Mouse (Mus musculus): ENCODE data around the gene Egln3. TPM values are rescaled to one million over a fixed set of nuclear protein-coding genes. Genes with fewer than 3 reads are reported as not detected.

Egln3 gene
- total RNA-seq, 1 experiment, result 3.9 TPM

GRCm38 (mm10) chr12:54243158-54243557, 39.5 kb upstream of the Egln3 start:
- H3K9ac ChIP-seq (ENCODE audit: insufficient read depth, low read depth, low read length, poor library complexity, severe bottlenecking), result no peak overlapping the region
- no peaks in the 10 kb centered on the region for H3K9me3 ChIP-seq (ENCODE audit: control insufficient read depth, insufficient read depth, low read depth, low read length)
- H3K27ac ChIP-seq (ENCODE audit: insufficient read depth, low read depth, low read length, poor library complexity, severe bottlenecking), result no peak overlapping the region
- DNase-seq (ENCODE audit: low read depth, low spot score), result no peak
- H3K4me1 ChIP-seq (ENCODE audit: control insufficient read depth in 2 of 2, insufficient read depth in 2 of 2, low read length in 2 of 2, poor library complexity in 1 of 2), result no peaks in the 10 kb centered on the region
- no peaks in the 10 kb centered on the region for H3K36me3 ChIP-seq (ENCODE audit: control insufficient read depth, insufficient read depth, low read length, poor library complexity, severe bottlenecking)
- H3K4me3 ChIP-seq (ENCODE audit: insufficient read depth in 1 of 2, low read depth in 1 of 2, low read length in 2 of 2, poor library complexity in 1 of 2, severe bottlenecking in 1 of 2), result no peak overlapping the region
- no peak for TF ChIP-seq MAFK (IDR thresholded peaks at IDR 0.05; ENCODE audit: insufficient read depth, low read depth, low read length)
- TF ChIP-seq ZC3H11A (IDR thresholded peaks at IDR 0.05; ENCODE audit: borderline replicate concordance, low read depth, low read length), result no peak
- TF ChIP-seq ZNF384 (IDR thresholded peaks at IDR 0.05; ENCODE audit: low read depth, low read length), result no peak
- no peak for TF ChIP-seq HCFC1 (IDR thresholded peaks at IDR 0.05; ENCODE audit: borderline replicate concordance, insufficient read depth, low read length)
- no peak for TF ChIP-seq CHD2 (IDR thresholded peaks at IDR 0.05; ENCODE audit: low read depth, low read length)
- in situ Hi-C loops (cut with MboI; ENCODE audit: low sequenced_read_pairs in 2 of 2, unreplicated experiment in 2 of 2), result no loop called here

- no peak overlapping the region for H3K4me3 ChIP-seq (ENCODE audit: insufficient read depth in 1 of 2, low read depth in 1 of 2, low read length in 2 of 2, poor library complexity in 1 of 2, severe bottlenecking in 1 of 2)
- in situ Hi-C loops (cut with MboI; ENCODE audit: low sequenced_read_pairs in 2 of 2, unreplicated experiment in 2 of 2), result no loop called here
- DNase-seq (ENCODE audit: low read depth, low spot score), result no peak
- no peak overlapping the region for H3K9ac ChIP-seq (ENCODE audit: insufficient read depth, low read depth, low read length, poor library complexity, severe bottlenecking)
- TF ChIP-seq ZC3H11A (IDR thresholded peaks at IDR 0.05; ENCODE audit: borderline replicate concordance, low read depth, low read length) (no peak), ZNF384 (IDR thresholded peaks at IDR 0.05; ENCODE audit: low read depth, low read length) (no peak), MAFK (IDR thresholded peaks at IDR 0.05; ENCODE audit: insufficient read depth, low read depth, low read length) (no peak), CHD2 (IDR thresholded peaks at IDR 0.05; ENCODE audit: low read depth, low read length) (no peak), HCFC1 (IDR thresholded peaks at IDR 0.05; ENCODE audit: borderline replicate concordance, insufficient read depth, low read length) (no peak)
- H3K36me3 ChIP-seq (ENCODE audit: control insufficient read depth, insufficient read depth, low read length, poor library complexity, severe bottlenecking), result no peaks in the 10 kb centered on the region
- H3K9me3 ChIP-seq (ENCODE audit: control insufficient read depth, insufficient read depth, low read depth, low read length), result no peaks in the 10 kb centered on the region
- H3K27ac ChIP-seq (ENCODE audit: insufficient read depth, low read depth, low read length, poor library complexity, severe bottlenecking), result no peak overlapping the region
- no peaks in the 10 kb centered on the region for H3K4me1 ChIP-seq (ENCODE audit: control insufficient read depth in 2 of 2, insufficient read depth in 2 of 2, low read length in 2 of 2, poor library complexity in 1 of 2)
These were observed 38.3 kb upstream of the Egln3 start for GRCm38 (mm10) chr12:54241976-54242375.

- in situ Hi-C loops (cut with MboI; ENCODE audit: low sequenced_read_pairs in 2 of 2, unreplicated experiment in 2 of 2), result no loop called here
- no peak overlapping the region for H3K9ac ChIP-seq (ENCODE audit: insufficient read depth, low read depth, low read length, poor library complexity, severe bottlenecking)
- H3K4me1 ChIP-seq (ENCODE audit: control insufficient read depth in 2 of 2, insufficient read depth in 2 of 2, low read length in 2 of 2, poor library complexity in 1 of 2), result peaks cover 0 to 6% of the 10 kb centered on the region in 2 experiments; a peak in 1 of 4 replicates
- no peaks in the 10 kb centered on the region for H3K36me3 ChIP-seq (ENCODE audit: control insufficient read depth, insufficient read depth, low read length, poor library complexity, severe bottlenecking)
- peak overlapping the region; percentile 50; the same call in 1 of the 2 replicates for H3K27ac ChIP-seq (ENCODE audit: insufficient read depth, low read depth, low read length, poor library complexity, severe bottlenecking)
- TF ChIP-seq ZC3H11A (IDR thresholded peaks at IDR 0.05; ENCODE audit: borderline replicate concordance, low read depth, low read length) (no peak), ZNF384 (IDR thresholded peaks at IDR 0.05; ENCODE audit: low read depth, low read length) (no peak), CHD2 (IDR thresholded peaks at IDR 0.05; ENCODE audit: low read depth, low read length) (no peak), HCFC1 (IDR thresholded peaks at IDR 0.05; ENCODE audit: borderline replicate concordance, insufficient read depth, low read length) (no peak), MAFK (IDR thresholded peaks at IDR 0.05; ENCODE audit: insufficient read depth, low read depth, low read length) (no peak)
- DNase-seq (ENCODE audit: low read depth, low spot score), result no peak
- H3K4me3 ChIP-seq (ENCODE audit: insufficient read depth in 1 of 2, low read depth in 1 of 2, low read length in 2 of 2, poor library complexity in 1 of 2, severe bottlenecking in 1 of 2), result no peak overlapping the region
- no peaks in the 10 kb centered on the region for H3K9me3 ChIP-seq (ENCODE audit: control insufficient read depth, insufficient read depth, low read depth, low read length)
These were observed 30.1 kb upstream of the Egln3 start for GRCm38 (mm10) chr12:54233794-54234193.

- H3K4me3 ChIP-seq (ENCODE audit: insufficient read depth in 1 of 2, low read depth in 1 of 2, low read length in 2 of 2, poor library complexity in 1 of 2, severe bottlenecking in 1 of 2), result no peak overlapping the region
- H3K9ac ChIP-seq (ENCODE audit: insufficient read depth, low read depth, low read length, poor library complexity, severe bottlenecking), result no peak overlapping the region
- no peak for DNase-seq (ENCODE audit: low read depth, low spot score)
- H3K4me1 ChIP-seq (ENCODE audit: control insufficient read depth in 2 of 2, insufficient read depth in 2 of 2, low read length in 2 of 2, poor library complexity in 1 of 2), result peaks cover 0 to 6% of the 10 kb centered on the region in 2 experiments; a peak in 1 of 4 replicates
- no peaks in the 10 kb centered on the region for H3K36me3 ChIP-seq (ENCODE audit: control insufficient read depth, insufficient read depth, low read length, poor library complexity, severe bottlenecking)
- in situ Hi-C loops (cut with MboI; ENCODE audit: low sequenced_read_pairs in 2 of 2, unreplicated experiment in 2 of 2), result no loop called here
- H3K9me3 ChIP-seq (ENCODE audit: control insufficient read depth, insufficient read depth, low read depth, low read length), result no peaks in the 10 kb centered on the region
- no peak overlapping the region for H3K27ac ChIP-seq (ENCODE audit: insufficient read depth, low read depth, low read length, poor library complexity, severe bottlenecking)
- TF ChIP-seq CHD2 (IDR thresholded peaks at IDR 0.05; ENCODE audit: low read depth, low read length) (no peak), ZC3H11A (IDR thresholded peaks at IDR 0.05; ENCODE audit: borderline replicate concordance, low read depth, low read length) (no peak), HCFC1 (IDR thresholded peaks at IDR 0.05; ENCODE audit: borderline replicate concordance, insufficient read depth, low read length) (no peak), MAFK (IDR thresholded peaks at IDR 0.05; ENCODE audit: insufficient read depth, low read depth, low read length) (no peak), ZNF384 (IDR thresholded peaks at IDR 0.05; ENCODE audit: low read depth, low read length) (no peak)
These were observed 29.4 kb upstream of the Egln3 start for GRCm38 (mm10) chr12:54232996-54233603.
